Mouse (Mus musculus): ENCODE data around the gene Herc1. TPM values are rescaled to one million over a fixed set of nuclear protein-coding genes. Genes with fewer than 3 reads are reported as not detected.
A peak's percentile ranks its signal among the peaks of the same experiment; 100 is the strongest.

Gene Herc1
- polyA plus RNA-seq, 1 experiment: 62.0 TPM

DNA sequence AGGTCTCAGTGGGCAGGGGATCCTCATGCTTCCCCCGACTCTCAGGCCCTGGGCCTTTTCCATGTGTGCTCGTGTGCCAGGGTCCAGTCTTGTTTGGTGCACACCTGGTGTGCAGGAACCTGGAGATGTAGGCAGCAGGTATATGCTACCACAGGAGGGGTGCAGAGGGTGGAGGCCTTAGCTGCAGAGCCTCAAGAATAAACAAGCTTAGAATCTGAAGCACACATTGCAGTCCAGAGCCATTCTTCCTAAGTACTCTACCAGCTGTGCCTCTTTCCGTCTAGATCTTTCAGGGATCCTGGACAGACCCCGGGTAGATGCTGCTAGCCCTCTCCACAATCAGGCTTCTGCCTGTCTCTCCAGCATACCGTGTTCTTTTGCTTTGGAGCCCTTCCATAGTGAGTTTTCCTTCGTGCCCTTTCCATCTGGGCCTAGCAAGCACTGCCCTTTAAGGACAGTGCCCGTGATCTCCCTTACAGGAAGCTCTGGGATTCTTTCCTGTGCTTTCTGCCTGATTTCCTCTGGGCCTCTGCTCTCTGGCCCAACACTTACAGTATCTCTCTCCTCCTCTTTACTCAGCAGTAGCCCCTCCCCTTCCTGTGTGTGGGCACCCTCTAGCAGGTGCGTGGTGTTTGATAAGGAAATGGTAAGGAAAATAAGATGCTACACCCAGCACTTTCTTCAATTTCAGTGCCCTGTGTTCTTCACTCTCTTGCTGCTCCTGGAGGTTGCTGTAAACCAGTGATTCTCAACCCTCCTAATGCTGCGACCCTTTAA, 155.1 kb downstream of the Herc1 start:
- no peak overlapping the region for H3K4me3 ChIP-seq (replicated peaks; ENCODE audit: insufficient read depth, low read depth, low read length)
- DNase-seq: no peak
- H3K27ac ChIP-seq (ENCODE audit: insufficient read depth, low read length): peak overlapping the region; percentile 65
- WGBS: 30% methylated on average over 9 of the region's 9 CpGs
- H3K27me3 ChIP-seq (ENCODE audit: control insufficient read depth, insufficient read depth, low read length): no peaks in the 10 kb centered on the region
- TF ChIP-seq CTCF (IDR thresholded peaks at IDR 0.05; ENCODE audit: borderline replicate concordance, insufficient read depth, low read depth, low read length) (no peak), POLR2A (IDR thresholded peaks at IDR 0.05; ENCODE audit: borderline replicate concordance, insufficient read depth, low read length) (no peak)
- H3K4me1 ChIP-seq (ENCODE audit: control insufficient read depth, insufficient read depth, low read length): peaks cover 31% of the 10 kb centered on the region

DNA sequence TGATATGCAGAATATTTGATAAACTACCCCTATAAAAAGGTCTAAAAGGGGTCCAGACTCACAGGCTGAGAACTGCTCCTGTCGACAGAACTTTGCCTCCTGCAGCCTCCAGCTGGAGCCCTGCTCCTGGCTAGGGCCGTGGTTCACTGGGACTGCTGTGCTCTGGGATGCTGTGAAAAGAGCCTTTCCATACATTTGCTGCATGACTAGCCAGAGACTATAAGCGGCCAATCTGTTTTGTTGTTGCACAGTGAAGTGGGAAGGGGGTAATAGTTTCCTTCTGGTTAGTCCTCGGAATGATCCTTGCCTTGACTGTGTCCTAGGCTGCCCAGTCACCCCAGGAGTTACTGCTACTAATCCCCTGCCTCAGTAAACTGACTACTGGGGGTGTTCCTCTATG, 155.8 kb downstream of the Herc1 start:
- H3K4me1 ChIP-seq (ENCODE audit: control insufficient read depth, insufficient read depth, low read length): peaks cover 34% of the 10 kb centered on the region
- 12% methylated on average over 4 of the region's 4 CpGs for WGBS
- no peak for TF ChIP-seq CTCF (IDR thresholded peaks at IDR 0.05; ENCODE audit: borderline replicate concordance, insufficient read depth, low read depth, low read length)
- no peak for TF ChIP-seq POLR2A (IDR thresholded peaks at IDR 0.05; ENCODE audit: borderline replicate concordance, insufficient read depth, low read length)

DNA sequence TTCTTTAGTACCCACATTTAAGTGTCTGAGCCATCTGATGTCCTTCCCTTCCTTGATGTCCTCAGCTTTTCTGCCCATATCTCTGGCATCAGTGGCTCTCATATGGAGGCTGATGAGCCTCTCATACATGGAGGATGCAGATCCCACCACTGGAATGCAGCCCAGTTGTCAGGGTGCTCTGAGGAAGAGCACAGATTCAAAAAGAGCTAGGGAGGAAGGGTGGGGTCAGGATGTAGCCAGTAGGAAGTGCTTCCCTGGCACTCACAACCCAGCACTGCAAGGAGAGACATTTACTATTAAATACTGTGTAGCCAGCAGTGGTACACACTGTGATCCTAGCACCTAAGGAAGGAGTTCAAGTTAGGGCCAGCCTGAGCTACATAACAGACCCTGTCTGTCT, 156.2 kb downstream of the Herc1 start:
- DNase-seq: no peak
- peaks cover 34% of the 10 kb centered on the region for H3K4me1 ChIP-seq (ENCODE audit: control insufficient read depth, insufficient read depth, low read length)
- H3K27me3 ChIP-seq (ENCODE audit: control insufficient read depth, insufficient read depth, low read length): no peaks in the 10 kb centered on the region
- no peak overlapping the region for H3K4me3 ChIP-seq (replicated peaks; ENCODE audit: insufficient read depth, low read depth, low read length)
- 0 out of 2 replicates have a peak overlapping the region, but pooled peaks have one; percentile 16 for H3K27ac ChIP-seq (ENCODE audit: insufficient read depth, low read length)
- TF ChIP-seq CTCF (IDR thresholded peaks at IDR 0.05; ENCODE audit: borderline replicate concordance, insufficient read depth, low read depth, low read length): no peak
- TF ChIP-seq POLR2A (IDR thresholded peaks at IDR 0.05; ENCODE audit: borderline replicate concordance, insufficient read depth, low read length): no peak

More for the DNA sequence above, 155.8 kb downstream of the Herc1 start:
- Histone ChIP-seq H3K27ac (ENCODE audit: insufficient read depth, low read length) (0 out of 2 replicates have a peak overlapping the region, but pooled peaks have one; percentile 16), H3K27me3 (ENCODE audit: control insufficient read depth, insufficient read depth, low read length) (no peaks in the 10 kb centered on the region), H3K4me3 (replicated peaks; ENCODE audit: insufficient read depth, low read depth, low read length) (no peak overlapping the region)
- DNase-seq: no peak

DNA sequence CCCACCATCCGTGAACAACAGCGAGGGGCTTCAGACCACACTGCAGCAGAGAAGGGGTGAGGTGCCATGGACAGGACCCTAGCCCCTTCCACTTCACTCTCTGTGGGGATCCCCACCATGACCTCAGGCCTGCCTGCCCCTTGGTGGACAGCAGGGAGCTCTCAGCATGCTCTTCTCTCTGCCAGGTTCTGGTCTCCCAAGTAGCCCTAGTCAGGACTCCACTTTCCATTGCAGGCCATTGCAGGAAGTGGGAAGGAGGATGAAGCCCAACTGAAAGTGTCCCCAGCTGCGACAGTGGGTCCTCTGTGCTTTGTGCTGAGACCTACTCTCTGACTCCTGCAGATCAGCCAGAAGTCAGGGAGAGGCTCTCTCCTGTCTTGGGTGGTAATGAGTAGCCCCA, 157.4 kb downstream of the Herc1 start:
- Histone ChIP-seq H3K4me1 (ENCODE audit: control insufficient read depth, insufficient read depth, low read length) (peaks cover 38% of the 10 kb centered on the region), H3K27ac (ENCODE audit: insufficient read depth, low read length) (no peak overlapping the region), H3K27me3 (ENCODE audit: control insufficient read depth, insufficient read depth, low read length) (no peaks in the 10 kb centered on the region), H3K4me3 (replicated peaks; ENCODE audit: insufficient read depth, low read depth, low read length) (no peak overlapping the region)
- 94% methylated on average over 3 of the region's 3 CpGs for WGBS
- TF ChIP-seq POLR2A (IDR thresholded peaks at IDR 0.05; ENCODE audit: borderline replicate concordance, insufficient read depth, low read length) (no peak), CTCF (IDR thresholded peaks at IDR 0.05; ENCODE audit: borderline replicate concordance, insufficient read depth, low read depth, low read length) (no peak)
- no peak for DNase-seq

DNA sequence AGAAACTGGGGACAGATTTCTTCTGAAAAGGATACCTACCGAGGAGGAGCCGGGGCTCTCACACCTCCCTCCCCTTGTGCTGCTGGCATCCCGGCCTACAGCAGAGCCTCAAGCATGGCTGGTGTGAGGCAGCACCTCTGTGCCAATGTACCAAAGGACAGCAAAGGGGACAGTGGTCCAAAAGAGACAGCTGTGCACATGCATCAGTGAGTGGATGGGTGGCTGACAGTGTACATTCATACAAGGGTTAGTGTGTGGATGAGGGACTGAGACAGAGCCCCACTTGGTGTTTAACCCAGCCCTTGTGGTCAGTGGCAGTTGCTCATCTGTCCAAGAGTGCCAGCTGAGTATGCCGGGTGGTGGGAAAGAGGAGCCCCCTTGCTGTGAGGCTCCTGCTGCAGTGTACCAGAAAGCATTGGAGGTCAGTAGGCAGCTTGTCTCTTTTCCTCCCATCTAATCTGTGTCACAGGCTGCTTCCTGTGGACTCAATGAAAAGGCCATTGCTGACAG, 158.7 kb downstream of the Herc1 start:
- no peak for TF ChIP-seq CTCF (IDR thresholded peaks at IDR 0.05; ENCODE audit: borderline replicate concordance, insufficient read depth, low read depth, low read length)
- TF ChIP-seq POLR2A (IDR thresholded peaks at IDR 0.05; ENCODE audit: borderline replicate concordance, insufficient read depth, low read length): no peak
- no peaks in the 10 kb centered on the region for H3K27me3 ChIP-seq (ENCODE audit: control insufficient read depth, insufficient read depth, low read length)
- peaks cover 48% of the 10 kb centered on the region for H3K4me1 ChIP-seq (ENCODE audit: control insufficient read depth, insufficient read depth, low read length)
- WGBS: 6% methylated on average over 4 of the region's 4 CpGs
- no peak overlapping the region for H3K4me3 ChIP-seq (replicated peaks; ENCODE audit: insufficient read depth, low read depth, low read length)
- peak in 1 of 2 experiments; percentile 37 for DNase-seq
- peak overlapping the region; percentile 81 for H3K27ac ChIP-seq (ENCODE audit: insufficient read depth, low read length)

DNA sequence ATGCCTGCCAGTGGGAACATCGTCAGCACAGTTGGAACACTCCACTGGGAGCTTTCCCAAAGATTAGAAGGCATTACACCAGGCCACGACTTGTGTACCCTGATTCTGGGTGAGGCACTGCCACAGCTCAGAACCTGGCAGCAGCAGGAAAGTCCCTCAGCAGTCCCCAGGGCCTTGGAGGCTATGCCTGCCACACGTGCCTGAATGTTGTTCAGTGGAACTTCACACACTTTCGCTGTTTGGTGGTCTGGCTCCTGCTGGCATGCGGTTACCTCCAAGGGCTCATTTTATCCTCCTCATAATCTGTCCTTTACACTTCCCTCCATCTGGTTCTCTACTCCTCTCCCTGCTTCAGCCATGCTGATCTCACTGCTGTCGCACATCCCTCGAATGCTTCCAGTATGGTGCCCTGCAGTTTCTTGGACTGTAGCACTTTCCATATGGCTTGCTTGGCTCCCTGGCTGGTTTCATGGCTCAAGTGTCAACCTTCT, 160.1 kb downstream of the Herc1 start:
- TF ChIP-seq POLR2A (IDR thresholded peaks at IDR 0.05; ENCODE audit: borderline replicate concordance, insufficient read depth, low read length) (no peak), CTCF (IDR thresholded peaks at IDR 0.05; ENCODE audit: borderline replicate concordance, insufficient read depth, low read depth, low read length) (no peak)
- WGBS: 7% methylated on average over 7 of the region's 7 CpGs
- peak; percentile 78 to 90 for DNase-seq
- H3K4me3 ChIP-seq (replicated peaks; ENCODE audit: insufficient read depth, low read depth, low read length): no peak overlapping the region
- H3K4me1 ChIP-seq (ENCODE audit: control insufficient read depth, insufficient read depth, low read length): peaks cover 43% of the 10 kb centered on the region
- peak overlapping the region; percentile 92 for H3K27ac ChIP-seq (ENCODE audit: insufficient read depth, low read length)
- H3K27me3 ChIP-seq (ENCODE audit: control insufficient read depth, insufficient read depth, low read length): no peaks in the 10 kb centered on the region

DNA sequence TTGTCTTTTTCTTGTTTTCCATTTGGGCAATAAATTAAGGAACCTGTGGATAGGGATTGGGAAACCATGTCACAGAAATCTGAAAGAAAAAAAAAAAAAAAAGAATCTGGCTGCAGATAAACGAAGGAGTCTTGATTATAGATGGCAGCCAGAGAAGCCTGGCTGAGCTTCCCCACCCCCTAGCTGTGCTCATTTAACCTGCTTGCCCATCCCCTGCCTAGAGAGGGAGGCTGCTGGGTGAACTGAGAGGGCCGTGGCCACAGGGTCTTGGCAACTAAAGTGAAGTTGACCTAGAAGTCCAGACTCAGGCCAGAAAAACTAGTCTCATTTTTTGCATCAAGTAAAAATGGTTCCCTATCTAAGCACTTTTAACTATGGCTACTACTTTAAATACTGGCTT, 160.7 kb downstream of the Herc1 start:
- TF ChIP-seq POLR2A (IDR thresholded peaks at IDR 0.05; ENCODE audit: borderline replicate concordance, insufficient read depth, low read length): no peak
- no peak for TF ChIP-seq CTCF (IDR thresholded peaks at IDR 0.05; ENCODE audit: borderline replicate concordance, insufficient read depth, low read depth, low read length)
- Histone ChIP-seq H3K4me1 (ENCODE audit: control insufficient read depth, insufficient read depth, low read length) (peaks cover 43% of the 10 kb centered on the region), H3K4me3 (replicated peaks; ENCODE audit: insufficient read depth, low read depth, low read length) (peak overlapping the region; percentile 48), H3K27ac (ENCODE audit: insufficient read depth, low read length) (peak overlapping the region; percentile 92; the same call in 1 of the 2 replicates), H3K27me3 (ENCODE audit: control insufficient read depth, insufficient read depth, low read length) (no peaks in the 10 kb centered on the region)
- peak; percentile 57 to 72 for DNase-seq
- 0% methylated on average over 2 of the region's 2 CpGs for WGBS

All from cerebellum, adult 2 months (tissue).